Mouse (Mus musculus): ENCODE data around the gene 2410004P03Rik. TPM values are rescaled to one million over a fixed set of nuclear protein-coding genes. Genes with fewer than 3 reads are reported as not detected.

Gene 2410004P03Rik
- polyA plus RNA-seq, 1 experiment from 2014 or later: 1.5 TPM

GRCm38 (mm10) chr12:16991376-16991775, 20.2 kb downstream of the 2410004P03Rik start:
- no peaks in the 10 kb centered on the region for H3K27me3 ChIP-seq
- no peaks in the 10 kb centered on the region for H3K4me1 ChIP-seq
- H3K4me3 ChIP-seq: no peak overlapping the region
- no peak overlapping the region for H3K4me2 ChIP-seq
- no peaks in the 10 kb centered on the region for H3K9me3 ChIP-seq
- 91% methylated on average over 2 of the region's 2 CpGs for WGBS
- H3K36me3 ChIP-seq: peaks cover 3% of the 10 kb centered on the region; the same call in 1 of the 2 replicates
- H3K27ac ChIP-seq: no peak overlapping the region
- no peak overlapping the region for H3K9ac ChIP-seq
- no peak for ATAC-seq (ENCODE audit: borderline replicate concordance, extremely low read depth, low FRiP score, low TSS enrichment)

GRCm38 (mm10) chr12:16985778-16986177, 25.7 kb downstream of the 2410004P03Rik start:
- no peak overlapping the region for H3K4me2 ChIP-seq
- ATAC-seq (ENCODE audit: borderline replicate concordance, extremely low read depth, low FRiP score, low TSS enrichment): no peak
- peaks cover 33% of the 10 kb centered on the region for H3K36me3 ChIP-seq
- no peak overlapping the region for H3K9ac ChIP-seq
- H3K27me3 ChIP-seq: no peaks in the 10 kb centered on the region
- no peaks in the 10 kb centered on the region for H3K4me1 ChIP-seq
- no peak overlapping the region for H3K27ac ChIP-seq
- 94% methylated on average over 1 of the region's 1 CpGs for WGBS
- no peaks in the 10 kb centered on the region for H3K9me3 ChIP-seq
- no peak overlapping the region for H3K4me3 ChIP-seq

GRCm38 (mm10) chr12:16977120-16977519, 34.4 kb downstream of the 2410004P03Rik start:
- H3K27me3 ChIP-seq: no peaks in the 10 kb centered on the region
- no peak overlapping the region for H3K4me2 ChIP-seq
- H3K9me3 ChIP-seq: no peaks in the 10 kb centered on the region
- no peak overlapping the region for H3K4me3 ChIP-seq
- H3K27ac ChIP-seq: no peak overlapping the region
- no peak for ATAC-seq (ENCODE audit: borderline replicate concordance, extremely low read depth, low FRiP score, low TSS enrichment)
- H3K36me3 ChIP-seq: peaks cover 85% of the 10 kb centered on the region
- no peaks in the 10 kb centered on the region for H3K4me1 ChIP-seq
- no peak overlapping the region for H3K9ac ChIP-seq

- no peaks in the 10 kb centered on the region for H3K4me1 ChIP-seq
- no peak overlapping the region for H3K4me2 ChIP-seq
- WGBS: 91% methylated on average over 2 of the region's 2 CpGs
- ATAC-seq (ENCODE audit: borderline replicate concordance, extremely low read depth, low FRiP score, low TSS enrichment): no peak
- no peak overlapping the region for H3K9ac ChIP-seq
- no peak overlapping the region for H3K27ac ChIP-seq
- H3K4me3 ChIP-seq: no peak overlapping the region
- H3K27me3 ChIP-seq: no peaks in the 10 kb centered on the region
- H3K9me3 ChIP-seq: no peaks in the 10 kb centered on the region
- H3K36me3 ChIP-seq: peaks cover 51% of the 10 kb centered on the region
These were observed 44.7 kb downstream of the 2410004P03Rik start for GRCm38 (mm10) chr12:16966811-16967210.

GRCm38 (mm10) chr12:16963354-16963753, 48.2 kb downstream of the 2410004P03Rik start:
- no peaks in the 10 kb centered on the region for H3K9me3 ChIP-seq
- H3K27me3 ChIP-seq: no peaks in the 10 kb centered on the region
- no peak overlapping the region for H3K4me2 ChIP-seq
- 74% methylated on average over 2 of the region's 2 CpGs for WGBS
- no peak overlapping the region for H3K9ac ChIP-seq
- no peak overlapping the region for H3K4me3 ChIP-seq
- peaks cover 49% of the 10 kb centered on the region for H3K36me3 ChIP-seq
- H3K4me1 ChIP-seq: no peaks in the 10 kb centered on the region
- no peak for ATAC-seq (ENCODE audit: borderline replicate concordance, extremely low read depth, low FRiP score, low TSS enrichment)
- H3K27ac ChIP-seq: no peak overlapping the region

GRCm38 (mm10) chr12:16958851-16959250, 52.7 kb downstream of the 2410004P03Rik start:
- Histone ChIP-seq H3K4me1 (no peaks in the 10 kb centered on the region), H3K36me3 (peaks cover 44% of the 10 kb centered on the region), H3K4me3 (no peak overlapping the region), H3K9me3 (no peaks in the 10 kb centered on the region), H3K9ac (no peak overlapping the region), H3K27ac (no peak overlapping the region), H3K27me3 (no peaks in the 10 kb centered on the region), H3K4me2 (no peak overlapping the region)
- 72% methylated on average over 1 of the region's 1 CpGs for WGBS
- ATAC-seq (ENCODE audit: borderline replicate concordance, extremely low read depth, low FRiP score, low TSS enrichment): no peak

Other genes with a start within 250 kb of the 2410004P03Rik start
- 2.9 and 3.6 TPM in 2 replicates for gene Greb1, start 210.8 kb downstream of the 2410004P03Rik start, polyA plus RNA-seq (2015; fragmentation: Nextera tagmentation; extraction: Ambion mirVana)
- 38.4 and 38.9 TPM in 2 replicates for gene E2f6, start 200.8 kb downstream of the 2410004P03Rik start, polyA plus RNA-seq (2015; fragmentation: Nextera tagmentation; extraction: Ambion mirVana)
- 20.0 and 20.9 TPM in 2 replicates for gene Rock2, start 116.8 kb downstream of the 2410004P03Rik start, polyA plus RNA-seq (2015; fragmentation: Nextera tagmentation; extraction: Ambion mirVana)
- 4.6 and 5.5 TPM in 2 replicates for gene Pqlc3, start 11.3 kb downstream of the 2410004P03Rik start, polyA plus RNA-seq (2015; fragmentation: Nextera tagmentation; extraction: Ambion mirVana)
- 0.21 and 0.42 TPM in 2 replicates for gene Kcnf1, start 165.2 kb upstream of the 2410004P03Rik start, polyA plus RNA-seq (2015; fragmentation: Nextera tagmentation; extraction: Ambion mirVana)